Mouse (Mus musculus): ENCODE results near the gene Gm8909. TPM values are rescaled to one million over a fixed set of nuclear protein-coding genes. Genes with fewer than 3 reads are reported as not detected.
"Not testable (repeated sequence)": the region's sequence is repeated elsewhere in the genome, so short reads cannot be mapped to it uniquely, and the experiment has no call there.

Gene Gm8909
- polyA plus RNA-seq, 1 experiment from 2014 or later = not detected

DNA sequence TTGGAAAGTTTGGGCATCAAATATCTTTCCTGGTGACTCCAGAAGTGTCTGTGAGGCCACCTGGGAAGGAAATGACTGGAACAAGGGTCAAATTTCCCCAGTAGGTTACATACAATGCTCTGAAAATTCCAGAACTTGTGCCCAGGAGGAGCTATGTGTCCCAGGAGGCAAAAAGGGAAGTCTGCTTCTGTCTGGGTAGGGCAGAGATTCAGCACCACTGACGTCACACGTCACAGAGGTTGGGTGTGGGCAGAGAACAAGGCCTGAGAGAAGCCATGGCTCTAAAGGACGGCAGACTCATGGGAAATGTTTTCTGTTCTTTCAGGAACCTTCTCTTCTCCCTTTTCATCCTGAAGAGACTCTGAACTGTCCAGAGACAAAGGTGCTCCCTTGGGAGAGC, 19.2 kb upstream of the Gm8909 start:
- H3K9ac ChIP-seq (replicated peaks) = no peak overlapping the region
- 59% methylated on average over 3 of the region's 3 CpGs for WGBS
- H3K9me3 ChIP-seq (replicated peaks) = no peaks in the 10 kb centered on the region
- peaks cover 49% of the 10 kb centered on the region for H3K27me3 ChIP-seq (replicated peaks)
- ATAC-seq (ENCODE audit: low FRiP score) = no peak
- H3K4me3 ChIP-seq (replicated peaks) = no peak overlapping the region
- no peak overlapping the region for H3K27ac ChIP-seq (replicated peaks)
- no peaks in the 10 kb centered on the region for H3K36me3 ChIP-seq
- no peak overlapping the region for H3K4me2 ChIP-seq
- H3K4me1 ChIP-seq = no peaks in the 10 kb centered on the region

DNA sequence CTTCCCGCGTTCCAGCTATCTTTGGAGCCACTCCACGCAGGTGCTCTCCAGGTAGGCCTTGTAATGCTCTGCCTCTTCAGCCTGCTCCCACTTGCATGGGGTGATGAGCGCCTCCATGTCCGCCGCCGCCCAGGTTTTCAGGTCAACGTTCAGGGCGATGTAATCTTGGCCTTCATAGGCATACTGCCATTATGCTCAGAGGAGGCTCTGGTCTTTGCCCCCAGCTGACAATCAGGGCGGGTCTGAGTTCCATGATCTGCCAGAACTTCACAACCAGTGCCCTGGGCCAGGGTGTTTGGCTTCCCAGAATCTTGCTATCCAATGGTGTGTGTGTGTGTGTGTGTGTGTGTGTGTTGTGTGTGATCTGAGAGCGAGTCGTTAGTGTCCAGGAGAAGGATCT, 13.9 kb upstream of the Gm8909 start:
- no peaks in the 10 kb centered on the region for H3K36me3 ChIP-seq

DNA sequence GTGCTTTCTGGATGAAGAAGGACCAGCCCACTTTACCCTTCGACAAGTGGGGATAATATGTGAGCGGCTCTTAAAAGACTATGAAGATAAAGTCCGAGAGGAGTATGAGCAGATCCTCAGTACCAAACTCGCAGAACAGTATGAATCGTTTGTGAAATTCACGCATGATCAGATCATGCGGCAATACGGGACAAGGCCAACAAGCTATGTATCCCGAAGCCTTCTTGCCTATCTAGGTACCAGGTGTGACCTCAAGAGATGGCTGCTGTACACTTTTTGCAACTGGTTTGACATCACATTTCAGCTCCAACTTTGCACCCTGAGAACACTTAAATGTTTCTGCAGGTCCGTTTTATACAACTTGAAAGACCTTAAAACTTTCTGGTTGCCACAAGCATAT, 11.1 kb upstream of the Gm8909 start:
- H3K27ac ChIP-seq (replicated peaks); H3K36me3 ChIP-seq; ATAC-seq (ENCODE audit: low FRiP score); H3K4me1 ChIP-seq; H3K9ac ChIP-seq (replicated peaks); H3K9me3 ChIP-seq (replicated peaks): not testable (repeated sequence)
- 14% methylated on average over 10 of the region's 10 CpGs for WGBS
- Histone ChIP-seq H3K27me3 (replicated peaks) (peaks cover 34% of the 10 kb centered on the region), H3K4me3 (replicated peaks) (peak overlapping the region; percentile 32; the same call in 1 of the 2 replicates), H3K4me2 (peak overlapping the region; percentile 61)

More for the DNA sequence above, 13.9 kb upstream of the Gm8909 start:
- peaks cover 47% of the 10 kb centered on the region for H3K27me3 ChIP-seq (replicated peaks)
- H3K4me2 ChIP-seq = no peak overlapping the region
- H3K9ac ChIP-seq (replicated peaks) = no peak overlapping the region
- H3K27ac ChIP-seq (replicated peaks) = no peak overlapping the region
- WGBS = 74% methylated on average over 12 of the region's 12 CpGs
- no peaks in the 10 kb centered on the region for H3K9me3 ChIP-seq (replicated peaks)
- no peak overlapping the region for H3K4me3 ChIP-seq (replicated peaks)
- H3K4me1 ChIP-seq = peaks cover 7% of the 10 kb centered on the region
- ATAC-seq (ENCODE audit: low FRiP score) = no peak

GRCm38 (mm10) chr17:36178938-36179337, 10.6 kb upstream of the Gm8909 start:
- H3K9me3 ChIP-seq (replicated peaks); ATAC-seq (ENCODE audit: low FRiP score); H3K4me1 ChIP-seq; H3K36me3 ChIP-seq; H3K27ac ChIP-seq (replicated peaks): not testable (repeated sequence)
- H3K4me3 ChIP-seq (replicated peaks) = peak overlapping the region; percentile 32
- H3K9ac ChIP-seq (replicated peaks) = peak overlapping the region; percentile 10; the same call in 1 of the 2 replicates
- peak overlapping the region; percentile 61 for H3K4me2 ChIP-seq
- WGBS = under 1% methylated on average over 40 of the region's 40 CpGs
- peaks cover 37% of the 10 kb centered on the region for H3K27me3 ChIP-seq (replicated peaks)

- ATAC-seq (ENCODE audit: low FRiP score); H3K4me1 ChIP-seq; H3K36me3 ChIP-seq; H3K4me3 ChIP-seq (replicated peaks); H3K4me2 ChIP-seq; H3K9me3 ChIP-seq (replicated peaks); H3K27ac ChIP-seq (replicated peaks); H3K9ac ChIP-seq (replicated peaks): not testable (repeated sequence)
- H3K27me3 ChIP-seq (replicated peaks) = peaks cover 20% of the 10 kb centered on the region
- WGBS = no CpG with 5 or more reads among the region's 2 CpGs
These were observed 7.8 kb upstream of the Gm8909 start for GRCm38 (mm10) chr17:36176132-36176531.

- H3K27me3 ChIP-seq (replicated peaks) = peaks cover 49% of the 10 kb centered on the region
- H3K9ac ChIP-seq (replicated peaks) = no peak overlapping the region
- no peak overlapping the region for H3K27ac ChIP-seq (replicated peaks)
- peaks cover 10% of the 10 kb centered on the region for H3K4me1 ChIP-seq
- no peak overlapping the region for H3K4me3 ChIP-seq (replicated peaks)
- no peak overlapping the region for H3K4me2 ChIP-seq
- 58% methylated on average over 1 of the region's 1 CpGs for WGBS
- ATAC-seq (ENCODE audit: low FRiP score) = no peak
- H3K36me3 ChIP-seq = no peaks in the 10 kb centered on the region
- no peaks in the 10 kb centered on the region for H3K9me3 ChIP-seq (replicated peaks)
These were observed 2.0 kb upstream of the Gm8909 start for GRCm38 (mm10) chr17:36170287-36170814.

DNA sequence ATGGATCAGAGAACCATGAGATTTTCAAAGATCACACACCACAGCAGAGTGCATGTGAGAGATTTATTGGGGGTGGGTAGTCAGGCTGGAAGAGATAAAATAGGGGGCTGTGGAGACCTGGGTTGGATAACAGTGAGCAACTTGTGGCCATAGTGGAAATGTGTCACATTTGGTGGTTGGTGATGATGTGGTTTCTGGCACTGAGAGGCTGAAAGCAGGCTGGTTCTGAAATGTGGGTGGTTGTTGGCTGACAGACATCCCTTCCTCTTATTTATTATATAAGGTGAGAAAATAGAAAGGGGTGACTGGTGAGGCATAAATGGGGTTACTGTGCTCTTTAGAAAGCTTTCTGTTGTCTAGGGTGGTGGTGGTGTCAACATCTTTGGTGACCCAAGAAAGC, 1.4 kb upstream of the Gm8909 start:
- H3K9me3 ChIP-seq (replicated peaks) = no peaks in the 10 kb centered on the region
- H3K4me3 ChIP-seq (replicated peaks) = no peak overlapping the region
- H3K4me1 ChIP-seq = peaks cover 10% of the 10 kb centered on the region
- no peak overlapping the region for H3K4me2 ChIP-seq
- no peaks in the 10 kb centered on the region for H3K36me3 ChIP-seq
- no peak overlapping the region for H3K27ac ChIP-seq (replicated peaks)
- no peak for ATAC-seq (ENCODE audit: low FRiP score)
- peaks cover 55% of the 10 kb centered on the region for H3K27me3 ChIP-seq (replicated peaks)
- no peak overlapping the region for H3K9ac ChIP-seq (replicated peaks)

DNA sequence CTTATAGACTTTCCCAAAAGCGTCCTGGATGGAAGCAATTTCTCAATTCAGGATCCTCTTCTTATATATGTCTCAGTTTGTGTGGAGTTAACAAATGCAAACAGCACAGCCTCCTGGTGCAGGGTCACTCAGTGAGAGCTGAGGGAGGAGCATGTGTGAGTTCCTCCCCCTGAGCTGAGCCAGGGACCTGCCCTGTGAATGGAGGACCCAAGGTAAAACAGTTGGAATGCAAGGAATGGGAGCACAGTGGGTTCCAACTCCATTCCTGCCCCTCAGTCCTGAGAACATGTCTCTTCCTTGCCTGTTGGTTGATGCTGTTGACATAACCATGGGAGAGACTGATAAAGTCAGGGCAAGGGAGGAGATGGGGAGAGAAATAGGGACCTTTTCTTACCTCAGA, 757 bp upstream of the Gm8909 start:
- not testable (repeated sequence) for H3K27ac ChIP-seq (replicated peaks); H3K4me1 ChIP-seq; H3K9ac ChIP-seq (replicated peaks); H3K36me3 ChIP-seq; H3K4me3 ChIP-seq (replicated peaks); ATAC-seq (ENCODE audit: low FRiP score); H3K4me2 ChIP-seq; H3K9me3 ChIP-seq (replicated peaks)
- 64% methylated on average over 1 of the region's 1 CpGs for WGBS
- H3K27me3 ChIP-seq (replicated peaks) = peaks cover 59% of the 10 kb centered on the region

DNA sequence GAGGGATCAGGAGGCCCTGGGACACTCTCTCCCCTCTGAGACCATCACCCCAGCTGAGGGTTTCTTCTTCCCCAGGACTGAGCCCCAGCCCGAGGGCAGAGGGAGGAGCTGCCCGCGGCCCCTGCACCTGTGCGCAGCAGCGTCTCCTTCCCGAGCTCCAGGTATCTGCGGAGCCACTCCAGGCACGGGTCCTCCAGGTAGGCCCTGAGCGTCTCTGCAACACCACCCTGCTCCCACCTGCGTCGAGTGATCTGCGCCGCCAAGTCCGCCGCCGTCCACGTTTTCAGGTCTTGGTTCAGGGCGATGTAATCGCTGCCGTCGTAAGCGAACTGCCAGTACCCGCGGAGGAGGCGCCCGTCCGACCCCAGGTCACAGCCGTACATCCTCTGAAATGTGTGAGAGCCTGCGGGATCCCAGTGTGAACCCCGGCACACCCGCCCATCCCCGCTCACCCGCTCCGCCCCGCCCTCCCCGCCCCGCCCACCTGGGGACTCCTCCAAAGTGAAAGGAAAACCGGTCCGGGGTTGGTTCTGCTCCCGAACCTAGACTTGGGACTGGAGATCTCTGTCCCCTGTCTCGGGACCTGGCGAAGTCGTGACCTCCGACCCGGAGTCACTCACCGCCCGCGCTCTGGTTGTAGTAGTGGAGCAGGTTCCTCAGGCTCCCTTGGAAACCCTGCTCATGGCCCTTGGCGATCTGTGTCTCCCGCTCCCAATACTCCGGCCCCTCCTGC, 865 bp downstream of the Gm8909 start:
- H3K27ac ChIP-seq (replicated peaks) = no peak overlapping the region
- H3K9me3 ChIP-seq (replicated peaks) = no peaks in the 10 kb centered on the region
- no peak overlapping the region for H3K9ac ChIP-seq (replicated peaks)
- no peaks in the 10 kb centered on the region for H3K36me3 ChIP-seq
- peaks cover 10% of the 10 kb centered on the region for H3K4me1 ChIP-seq
- peaks cover 75% of the 10 kb centered on the region for H3K27me3 ChIP-seq (replicated peaks)
- no peak for ATAC-seq (ENCODE audit: low FRiP score)
- peak overlapping the region; percentile 25 for H3K4me3 ChIP-seq (replicated peaks)
- WGBS = under 1% methylated on average over 42 of the region's 51 CpGs
- H3K4me2 ChIP-seq = peak overlapping the region; percentile 44

DNA sequence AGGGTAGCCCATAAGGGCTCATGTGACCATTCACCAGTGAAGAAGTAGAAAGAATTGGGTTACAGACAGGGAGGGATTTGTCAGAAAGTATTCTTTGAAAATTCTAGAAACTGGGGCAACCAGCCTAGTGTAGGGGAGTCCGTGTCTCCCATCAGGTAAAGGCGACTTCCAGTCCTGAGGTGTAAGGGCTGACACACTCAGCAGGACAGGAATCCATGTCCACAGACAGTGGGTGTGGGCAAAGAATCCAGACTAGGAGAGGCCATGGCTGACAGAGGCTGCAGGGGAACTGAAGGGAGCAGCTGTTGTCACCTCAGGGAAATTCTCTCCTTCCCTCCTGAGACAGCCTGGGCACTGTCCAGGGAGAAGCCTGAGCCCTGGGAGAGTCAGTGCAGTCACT, 1.4 kb downstream of the Gm8909 start:
- H3K4me2 ChIP-seq; H3K4me1 ChIP-seq; H3K9me3 ChIP-seq (replicated peaks); ATAC-seq (ENCODE audit: low FRiP score); H3K9ac ChIP-seq (replicated peaks); H3K4me3 ChIP-seq (replicated peaks); H3K36me3 ChIP-seq; H3K27ac ChIP-seq (replicated peaks): not testable (repeated sequence)
- 16% methylated on average over 2 of the region's 2 CpGs for WGBS
- H3K27me3 ChIP-seq (replicated peaks) = peaks cover 81% of the 10 kb centered on the region

DNA sequence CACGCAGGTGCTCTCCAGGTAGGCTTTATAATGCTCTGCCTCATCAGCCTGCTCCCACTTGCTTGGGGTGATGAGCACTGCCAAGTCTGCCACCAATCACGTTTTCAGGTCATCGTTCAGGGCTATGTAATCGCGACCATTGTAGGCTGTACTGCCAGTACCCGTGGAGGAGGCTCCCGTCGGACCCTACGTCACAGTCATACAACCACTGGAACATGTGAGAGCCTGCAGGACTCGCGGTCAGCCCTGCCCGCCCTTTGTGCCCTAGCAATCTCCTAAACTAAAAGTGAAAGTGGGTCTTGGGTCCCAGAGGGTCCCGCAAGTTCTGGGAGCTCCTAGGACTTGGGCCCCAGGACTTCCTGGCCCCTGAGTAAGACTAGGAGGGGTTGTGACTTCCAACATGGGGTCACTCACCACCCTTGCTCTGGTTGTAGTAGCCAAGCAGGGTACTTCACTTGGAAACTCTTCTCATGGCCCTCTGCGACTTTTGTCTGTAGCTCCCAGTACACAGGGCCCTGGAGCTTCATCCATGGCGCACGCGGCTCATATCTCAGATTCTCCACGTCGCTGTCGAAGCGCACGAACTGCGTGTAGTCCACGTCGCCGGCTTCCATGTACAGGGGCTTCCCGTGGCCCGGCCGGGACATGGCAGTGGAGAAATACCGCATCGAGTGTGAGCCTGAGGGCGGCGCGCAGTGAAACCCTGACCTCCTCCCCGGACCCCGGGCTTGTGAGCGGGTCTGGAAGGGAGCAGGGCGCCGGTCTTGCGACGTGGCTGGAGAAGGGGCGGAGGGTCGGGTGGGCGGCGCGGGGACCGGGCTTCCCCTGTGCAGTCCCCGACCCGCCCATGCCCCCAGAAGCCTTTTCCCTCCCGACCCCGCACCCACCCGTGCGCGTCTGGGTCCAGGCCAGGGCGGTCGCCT, 6.9 kb downstream of the Gm8909 start:
- H3K36me3 ChIP-seq = no peaks in the 10 kb centered on the region
- peaks cover 73% of the 10 kb centered on the region for H3K27me3 ChIP-seq (replicated peaks)
- no peak overlapping the region for H3K9ac ChIP-seq (replicated peaks)
- H3K27ac ChIP-seq (replicated peaks) = no peak overlapping the region
- ATAC-seq (ENCODE audit: low FRiP score) = 0 out of 2 replicates have a peak, but pooled peaks have one; percentile 21
- no peaks in the 10 kb centered on the region for H3K9me3 ChIP-seq (replicated peaks)
- peak overlapping the region; percentile 34 for H3K4me2 ChIP-seq
- WGBS = 1% methylated on average over 52 of the region's 56 CpGs
- H3K4me3 ChIP-seq (replicated peaks) = peak overlapping the region; percentile 17
- peaks cover 11% of the 10 kb centered on the region for H3K4me1 ChIP-seq

Measured in neural tube, embryonic 15.5 days (tissue).